In genomic region chr19:46987646-46988045, GRCm38 (mm10) we compare ENCODE assay signal across 9 mouse cellular contexts. TPM values are rescaled to one million over a fixed set of nuclear protein-coding genes. Genes with fewer than 3 reads are reported as not detected.
DNase-seq lines count a peak whose midpoint lies in the region; ATAC-seq and TF ChIP-seq lines count a peak whose summit lies in the region.
"Had no signal": no experiment of that assay in that cellular context is flagged by ENCODE, and none has a peak within 500 bp of the region (broad histone marks: within the 10 kb centered on the region; RNA-seq: fewer than 3 reads in every experiment).

No protein-coding gene starts in this region.

- DNase-seq in gastrocnemius, adult 2 months: peak; percentile 32
- no peak for DNase-seq in gastrocnemius, postnatal 4 days (ENCODE audit: low spot score in 2 of 2)
- DNase-seq in 416B (ENCODE audit: low read depth): peak; percentile 84
- peak; percentile 71 for DNase-seq in lung, postnatal 25 days (ENCODE audit: low spot score)
- DNase-seq in limb, embryonic 10.5 days (ENCODE audit: low spot score): no peak
- DNase-seq in layer of hippocampus, postnatal 10 days (ENCODE audit: low spot score in 2 of 2): no peak
- no peak for DNase-seq in layer of hippocampus, postnatal 36 days

- H3K4me3 ChIP-seq in gastrocnemius, adult 2 months: no peak overlapping the region
- H3K4me3 ChIP-seq in limb, embryonic 10.5 days: no peak overlapping the region

- no peak for TF ChIP-seq CTCF in gastrocnemius, adult 2 months (IDR thresholded peaks at IDR 0.05)

- ATAC-seq in granulocyte monocyte progenitor cell, adult 5-6 weeks (replicated peaks; ENCODE audit: poor library complexity, severe bottlenecking): peak; percentile 73
- ATAC-seq: hindbrain, postnatal 0 days had no signal

- no peaks in the 10 kb centered on the region for H3K27me3 ChIP-seq in limb, embryonic 10.5 days (ENCODE audit: low read depth, poor library complexity, severe bottlenecking)

- H3K27ac ChIP-seq in gastrocnemius, adult 2 months: no peak overlapping the region
- H3K27ac ChIP-seq in limb, embryonic 10.5 days: no peak overlapping the region
- H3K27ac ChIP-seq: hindbrain, postnatal 0 days had no signal

- H3K36me3 ChIP-seq in limb, embryonic 10.5 days: no peaks in the 10 kb centered on the region

- peaks cover 26% of the 10 kb centered on the region for H3K4me1 ChIP-seq in limb, embryonic 10.5 days

- no peaks in the 10 kb centered on the region for H3K9me3 ChIP-seq in limb, embryonic 10.5 days (replicated peaks)

- intact Hi-C loops in gastrocnemius, adult 2 months (cut with DNase I): no loop called here

- 83% methylated on average over 6 of the region's 6 CpGs for WGBS in limb, embryonic 10.5 days

RNA-seq across cellular contexts. Expression of gene Ina, which starts 26.9 kb away (rescaled TPM):
- not detected for total RNA-seq in gastrocnemius, adult 2 months (2021)
- under 1 TPM; 0.08 to 0.25 TPM for total RNA-seq in gastrocnemius, postnatal 4 days (2021)
- total RNA-seq in granulocyte monocyte progenitor cell, adult 5-6 weeks (2014; fragmentation: Nextera tagmentation): not detected in 2 replicates
- total RNA-seq in granulocyte monocyte progenitor cell, adult 5-6 weeks (2017): not detected in 2 replicates
- 0.11 and 0.15 TPM in 2 replicates for polyA plus RNA-seq in limb, embryonic 10.5 days (2016; fragmentation: Nextera tagmentation; extraction: Ambion mirVana)
- total RNA-seq in layer of hippocampus, postnatal 10 days (2021): 100 to 1,000 TPM; 197 to 202 TPM
- total RNA-seq in layer of hippocampus, postnatal 36 days (2021): 100 to 1,000 TPM; 183 to 189 TPM

RNA-seq across cellular contexts. Expression of gene Nt5c2, which starts 27.3 kb away (rescaled TPM):
- 10 to 100 TPM in 1 of 2 experiments, 1 to 10 TPM in 1; 9.5 to 18.2 TPM for total RNA-seq in gastrocnemius, adult 2 months (2021)
- 10 to 100 TPM; 68.7 to 80.2 TPM for total RNA-seq in gastrocnemius, postnatal 4 days (2021)
- total RNA-seq in granulocyte monocyte progenitor cell, adult 5-6 weeks (2014; fragmentation: Nextera tagmentation): 62.3 and 65.3 TPM in 2 replicates
- total RNA-seq in granulocyte monocyte progenitor cell, adult 5-6 weeks (2017): 67.6 and 84.5 TPM in 2 replicates
- 75.4 and 89.8 TPM in 2 replicates for polyA plus RNA-seq in limb, embryonic 10.5 days (2016; fragmentation: Nextera tagmentation; extraction: Ambion mirVana)
- 10 to 100 TPM; 65.6 to 78.1 TPM for total RNA-seq in layer of hippocampus, postnatal 10 days (2021)
- 10 to 100 TPM; 69.8 to 84.2 TPM for total RNA-seq in layer of hippocampus, postnatal 36 days (2021)

Comparison
In these comparisons a context has a peak if more than half of its experiments do, and no peak if none do; other contexts are left out.
1. DNase-seq: peak in gastrocnemius, adult 2 months (single experiment), 416B (single experiment) and lung, postnatal 25 days (single experiment); none in gastrocnemius, postnatal 4 days (0 of 2), limb, embryonic 10.5 days (single experiment), layer of hippocampus, postnatal 10 days (0 of 2) and layer of hippocampus, postnatal 36 days (0 of 2).
2. RNA of gene Ina, which starts 26.9 kb away (total RNA-seq): 197 to 202 TPM in layer of hippocampus, postnatal 10 days and 183 to 189 TPM in layer of hippocampus, postnatal 36 days; 0.08 to 0.25 TPM in gastrocnemius, postnatal 4 days, not detected in gastrocnemius, adult 2 months and not detected in granulocyte monocyte progenitor cell, adult 5-6 weeks; every median in the first group is over 100 times any median in the second.